Mouse (Mus musculus) intestine, embryonic 14.5 days (tissue): Measurements from ENCODE around the gene Olfr686. TPM values are rescaled to one million over a fixed set of nuclear protein-coding genes. Genes with fewer than 3 reads are reported as not detected.

Experiments
- ATAC-seq: fragments of 200-750 bp; cut with Nextera tagmentation; replicated peaks from 2 replicates; pipeline ENCODE4 v1.8.0; 2017; ENCODE audit warnings: low read depth, moderate number of reproducible peaks, moderate TSS enrichment, moderate library complexity; ENCODE audit not compliant: low FRiP score, low TSS enrichment
- DNase-seq: peaks from one replicate; pipeline ENCODE4 v3.0.0-alpha.2; 2018; ENCODE audit warnings: low spot score
- H3K27ac ChIP-seq: fragments of 300-500 bp; sonication (generic); 2 replicates; pipeline ENCODE4 v1.5.1; 2014; ENCODE audit warnings: low read depth, mild to moderate bottlenecking, control low read depth
- H3K27me3 ChIP-seq: fragments of 300-500 bp; sonication (generic); replicated peaks from 2 replicates; pipeline ENCODE4 v1.6.1; 2014; ENCODE audit warnings: low read length, control low read depth; ENCODE audit not compliant: control insufficient read depth, insufficient read depth
- H3K36me3 ChIP-seq: fragments of 300-500 bp; sonication (generic); 2 replicates; pipeline ENCODE4 v1.6.1; 2014; ENCODE audit warnings: low read length, control low read depth; ENCODE audit not compliant: control insufficient read depth, insufficient read depth
- H3K4me1 ChIP-seq: fragments of 300-500 bp; sonication (generic); replicated peaks from 2 replicates; pipeline ENCODE4 v1.6.1; 2014; ENCODE audit warnings: low read length, control low read depth, mixed read lengths; ENCODE audit not compliant: control insufficient read depth, insufficient read depth
- H3K4me2 ChIP-seq: fragments of 300-500 bp; sonication (generic); 2 replicates; pipeline ENCODE4 v1.6.1; 2014; ENCODE audit warnings: low read length
- H3K4me3 ChIP-seq: fragments of 300-500 bp; sonication (generic); 2 replicates; pipeline ENCODE4 v1.5.1; 2014; ENCODE audit warnings: low read depth, low read length, control low read depth, mixed read lengths
- H3K9ac ChIP-seq: fragments of 300-500 bp; sonication (generic); 2 replicates; pipeline ENCODE4 v1.6.1; 2014; ENCODE audit warnings: mild to moderate bottlenecking, low read length
- H3K9me3 ChIP-seq: fragments of 300-500 bp; sonication (generic); 2 replicates; pipeline ENCODE4 v1.6.1; 2016; ENCODE audit warnings: low read length, control low read depth; ENCODE audit not compliant: control insufficient read depth
- WGBS: fragments of 180-500 bp; shearing (Covaris S2); extraction: QIAGEN DNeasy Blood & Tissue Kit; methylation state at CpG from one replicate; pipeline ENCODE4 v1.1.7; 2014; 5-methylcytosine and 5-hydroxymethylcytosine counted together
- polyA plus RNA-seq: library from polyadenylated mRNA; unstranded; fragments of >200 nt; fragmentation: Nextera tagmentation; extraction: Ambion mirVana; gene quantifications from 2 replicates; pipeline ENCODE4 v1.2.1, GENCODE M21; 2014

Olfr686 gene
- polyA plus RNA-seq, 1 experiment from 2014 or later = not detected

- no peak for DNase-seq
- ATAC-seq = no peak
- H3K4me2 ChIP-seq = no peak overlapping the region
- no peaks in the 10 kb centered on the region for H3K27me3 ChIP-seq
- no peaks in the 10 kb centered on the region for H3K9me3 ChIP-seq
- no peak overlapping the region for H3K9ac ChIP-seq
- WGBS = 53% methylated on average over 1 of the region's 1 CpGs
- no peaks in the 10 kb centered on the region for H3K36me3 ChIP-seq
- H3K27ac ChIP-seq = no peak overlapping the region
- H3K4me1 ChIP-seq = no peaks in the 10 kb centered on the region
- H3K4me3 ChIP-seq = no peak overlapping the region
Measured at GRCm38 (mm10) chr7:105214761-105215160, 7.5 kb upstream of the Olfr686 start.

- no peak for DNase-seq
- no peak for ATAC-seq
- Histone ChIP-seq H3K9me3 (no peaks in the 10 kb centered on the region), H3K4me3 (no peak within 1 kb of the TSS), H3K9ac (no peak within 1 kb of the TSS), H3K27me3 (no peaks in the 10 kb centered on the region), H3K27ac (no peak within 1 kb of the TSS), H3K4me2 (no peak within 1 kb of the TSS), H3K4me1 (no peaks in the 10 kb centered on the region), H3K36me3 (no peaks in the 10 kb centered on the region)
- WGBS = 63% methylated on average over 1 of the region's 1 CpGs
Measured at GRCm38 (mm10) chr7:105185912-105186311, 21.4 kb downstream of the Olfr686 start, which contains the start of gene Olfr685. Olfr685 (minus strand) TSS chr7:105186012.

GRCm38 (mm10) chr7:105170773-105171172 is 36.5 kb downstream of the Olfr686 start:
- no peak overlapping the region for H3K4me2 ChIP-seq
- no peak overlapping the region for H3K9ac ChIP-seq
- DNase-seq = no peak
- no peaks in the 10 kb centered on the region for H3K36me3 ChIP-seq
- no peaks in the 10 kb centered on the region for H3K27me3 ChIP-seq
- H3K4me3 ChIP-seq = no peak overlapping the region
- no peaks in the 10 kb centered on the region for H3K9me3 ChIP-seq
- no peak overlapping the region for H3K27ac ChIP-seq
- H3K4me1 ChIP-seq = no peaks in the 10 kb centered on the region
- WGBS = 48% methylated on average over 4 of the region's 4 CpGs
- ATAC-seq = no peak

GRCm38 (mm10) chr7:105163553-105163952 is 43.7 kb downstream of the Olfr686 start, which contains the start of gene Olfr684:
Olfr684 (minus strand) TSS chr7:105163653.
- no peaks in the 10 kb centered on the region for H3K27me3 ChIP-seq
- ATAC-seq (no peak), DNase-seq (no peak)
- no peaks in the 10 kb centered on the region for H3K4me1 ChIP-seq
- H3K4me3 ChIP-seq = no peak within 1 kb of the TSS
- no peaks in the 10 kb centered on the region for H3K36me3 ChIP-seq
- 68% methylated on average over 1 of the region's 1 CpGs for WGBS
- H3K9me3 ChIP-seq = no peaks in the 10 kb centered on the region
- H3K27ac ChIP-seq = no peak within 1 kb of the TSS
- H3K9ac ChIP-seq = no peak within 1 kb of the TSS
- no peak within 1 kb of the TSS for H3K4me2 ChIP-seq

Other genes starting within 250 kb of the Olfr686 start
- not detected in 2 replicates for gene Olfr670, start 244.9 kb downstream of the Olfr686 start, polyA plus RNA-seq
- not detected in 2 replicates for gene Olfr671, start 228.4 kb downstream of the Olfr686 start, polyA plus RNA-seq
- gene Olfr672, start 205.5 kb downstream of the Olfr686 start, polyA plus RNA-seq = not detected in 2 replicates
- gene Olfr675, start 179.0 kb downstream of the Olfr686 start, polyA plus RNA-seq = not detected in 2 replicates
- not detected in 2 replicates for gene Olfr676, start 174.8 kb downstream of the Olfr686 start, polyA plus RNA-seq
- gene Olfr677, start 156.1 kb downstream of the Olfr686 start, polyA plus RNA-seq = not detected in 2 replicates
- gene Olfr678, start 143.0 kb downstream of the Olfr686 start, polyA plus RNA-seq = not detected in 2 replicates
- gene Olfr679, start 126.3 kb downstream of the Olfr686 start, polyA plus RNA-seq = not detected in 2 replicates
- gene Olfr680-ps1, start 114.7 kb downstream of the Olfr686 start, polyA plus RNA-seq = not detected in 2 replicates
- not detected in 2 replicates for gene Olfr681, start 90.6 kb downstream of the Olfr686 start, polyA plus RNA-seq
- not detected in 2 replicates for gene Olfr683, start 60.5 kb downstream of the Olfr686 start, polyA plus RNA-seq
- not detected in 2 replicates for gene Olfr684, start 43.8 kb downstream of the Olfr686 start, polyA plus RNA-seq
- not detected in 2 replicates for gene Olfr685, start 21.5 kb downstream of the Olfr686 start, polyA plus RNA-seq
- gene Olfr688, start 80.6 kb upstream of the Olfr686 start, polyA plus RNA-seq = not detected in 2 replicates
- gene Olfr689, start 103.7 kb upstream of the Olfr686 start, polyA plus RNA-seq = not detected in 2 replicates
- gene Olfr690, start 126.6 kb upstream of the Olfr686 start, polyA plus RNA-seq = not detected in 2 replicates
- not detected in 2 replicates for gene Olfr691, start 134.8 kb upstream of the Olfr686 start, polyA plus RNA-seq
- gene Olfr692, start 160.7 kb upstream of the Olfr686 start, polyA plus RNA-seq = not detected in 2 replicates
- gene Gm5901, start 167.6 kb upstream of the Olfr686 start, polyA plus RNA-seq = not detected in 2 replicates
- 41.7 and 45.6 TPM in 2 replicates for gene Fam160a2, start 192.6 kb upstream of the Olfr686 start, polyA plus RNA-seq
- gene Cnga4, start 197.1 kb upstream of the Olfr686 start, polyA plus RNA-seq = not detected in 2 replicates
- gene Cckbr, start 218.2 kb upstream of the Olfr686 start, polyA plus RNA-seq = 0.11 and 0.34 TPM in 2 replicates